Mouse (Mus musculus) heart, postnatal 0 days (tissue): ENCODE results near the gene Rhbdd3.

Experiments used
- CTCF ChIP-seq: IDR thresholded peaks from 2 replicates; pipeline ENCODE4 v1.5.1; 2016; ENCODE audit warnings: antibody characterized with exemption, control low read depth, low read depth
- EP300 ChIP-seq: IDR thresholded peaks from 2 replicates; pipeline ENCODE4 v1.6.1; 2016; ENCODE audit warnings: antibody characterized with exemption, low read depth

GRCm38 (mm10) chr11:5096480-5097020, 2.2 kb upstream of the Rhbdd3 start:
- TF ChIP-seq CTCF: no peak
- no peak for TF ChIP-seq EP300
